In the genomic region with DNA sequence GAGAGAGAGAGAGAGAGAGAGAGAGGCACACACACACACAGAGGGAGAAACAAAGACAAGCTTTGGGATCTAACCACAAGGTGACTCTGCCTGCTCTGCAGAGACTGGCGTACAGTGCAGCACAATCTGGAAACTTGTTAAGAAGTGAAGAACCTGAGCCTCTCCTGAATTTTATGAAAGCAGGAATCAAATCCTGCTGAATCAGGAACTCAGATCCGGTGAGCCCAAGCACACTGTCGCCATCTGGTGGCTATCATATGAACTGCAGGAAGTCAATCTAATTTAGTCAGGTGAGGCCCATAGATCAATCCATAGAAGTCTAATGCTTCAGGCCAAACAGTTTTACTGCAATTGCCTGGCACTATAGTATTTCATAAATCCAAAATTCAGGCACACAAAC, we compare ENCODE assay signal across 9 mouse cellular contexts. TPM values are rescaled to one million over a fixed set of nuclear protein-coding genes. Genes with fewer than 3 reads are reported as not detected.
DNase-seq lines count a peak whose midpoint lies in the region; ATAC-seq and TF ChIP-seq lines count a peak whose summit lies in the region.
"Had no signal": no experiment of that assay in that cellular context is flagged by ENCODE, and none has a peak within 500 bp of the region (broad histone marks: within the 10 kb centered on the region; RNA-seq: fewer than 3 reads in every experiment).

No protein-coding gene starts in this region.

- H3K4me1 ChIP-seq in cortical plate, adult 2 months (ENCODE audit: control insufficient read depth, insufficient read depth, low read length): no peaks in the 10 kb centered on the region
- H3K4me1 ChIP-seq in liver, postnatal 0 days (ENCODE audit: insufficient read depth): no peaks in the 10 kb centered on the region
- H3K4me1 ChIP-seq: liver, embryonic 13.5 days had no signal

- no peaks in the 10 kb centered on the region for H3K9me3 ChIP-seq in liver, postnatal 0 days (ENCODE audit: low read length)
- H3K9me3 ChIP-seq: liver, embryonic 13.5 days had no signal

- H3K4me3 ChIP-seq in cortical plate, adult 2 months (ENCODE audit: insufficient read depth, low read length): no peak overlapping the region
- no peak overlapping the region for H3K4me3 ChIP-seq in liver, postnatal 0 days (ENCODE audit: low read depth, low read length)
- H3K4me3 ChIP-seq: liver, embryonic 13.5 days had no signal

- DNase-seq in adrenal gland, adult 18-20 months (ENCODE audit: low spot score in 2 of 2): peak; percentile 35 to 51
- no peak for DNase-seq in adrenal gland, adult 8-10 months
- DNase-seq in spleen, postnatal 10 days (ENCODE audit: low spot score in 2 of 2): peak; percentile 15 to 53
- DNase-seq in spleen, postnatal 36 days (ENCODE audit: low spot score in 2 of 2): no peak
- peak; percentile 51 for DNase-seq in induced T-regulatory cell, adult 2 months (ENCODE audit: low read depth)
- DNase-seq in liver, postnatal 0 days: peak; percentile 45
- DNase-seq in right cerebral cortex, postnatal 25 days: peak; percentile 38
- DNase-seq: liver, embryonic 13.5 days had no signal

- TF ChIP-seq POLR2A in cortical plate, adult 2 months (IDR thresholded peaks at IDR 0.05; ENCODE audit: extremely low read depth, insufficient read depth, low read length): no peak

- no peaks in the 10 kb centered on the region for H3K36me3 ChIP-seq in liver, postnatal 0 days (replicated peaks; ENCODE audit: insufficient read depth, low read length)
- H3K36me3 ChIP-seq: liver, embryonic 13.5 days had no signal

- H3K27me3 ChIP-seq in liver, postnatal 0 days (ENCODE audit: insufficient read depth, low read length): no peaks in the 10 kb centered on the region
- H3K27me3 ChIP-seq: liver, embryonic 13.5 days had no signal

- H3K27ac ChIP-seq in cortical plate, adult 2 months (ENCODE audit: insufficient read depth, low read length): no peak overlapping the region
- H3K27ac ChIP-seq in liver, postnatal 0 days (ENCODE audit: low read depth): no peak overlapping the region
- H3K27ac ChIP-seq: liver, embryonic 13.5 days had no signal

- H3K4me2 ChIP-seq in liver, postnatal 0 days (ENCODE audit: low read depth, low read length): no peak overlapping the region
- H3K4me2 ChIP-seq: liver, embryonic 13.5 days had no signal

- TF ChIP-seq CTCF in cortical plate, adult 2 months (IDR thresholded peaks at IDR 0.05; ENCODE audit: extremely low read depth, insufficient read depth, low read length): peak; percentile 86
- TF ChIP-seq CTCF in liver, postnatal 0 days (IDR thresholded peaks at IDR 0.05; ENCODE audit: low read depth): peak; percentile 90

- H3K9ac ChIP-seq in liver, postnatal 0 days (replicated peaks): no peak overlapping the region
- H3K9ac ChIP-seq: liver, embryonic 13.5 days had no signal

- no peak for ATAC-seq in liver, postnatal 0 days

- 28% methylated on average over 3 of the region's 3 CpGs for WGBS in liver, postnatal 0 days (ENCODE audit: insufficient replicate concordance)

- TF ChIP-seq EP300 in liver, postnatal 0 days (IDR thresholded peaks at IDR 0.05; ENCODE audit: low read depth): no peak

RNA-seq across cellular contexts. Expression of gene Clca1, which starts 5.8 kb away (rescaled TPM):
- total RNA-seq in adrenal gland, adult 18-20 months (2021): not detected
- not detected for total RNA-seq in adrenal gland, adult 8-10 months (2022)
- polyA plus RNA-seq in cortical plate, adult 2 months (2012; rRNA removed): not detected in 2 replicates
- not detected in 2 replicates for polyA plus RNA-seq in liver, postnatal 0 days (2015; fragmentation: Nextera tagmentation; extraction: Ambion mirVana)
- polyA plus RNA-seq: liver, embryonic 13.5 days had no signal

RNA-seq across cellular contexts. Expression of gene Clca4a, which starts 51.9 kb away (rescaled TPM):
- total RNA-seq in adrenal gland, adult 18-20 months (2021): not detected
- total RNA-seq in adrenal gland, adult 8-10 months (2022): not detected
- polyA plus RNA-seq in cortical plate, adult 2 months (2012; rRNA removed): not detected in 2 replicates
- polyA plus RNA-seq in liver, postnatal 0 days (2015; fragmentation: Nextera tagmentation; extraction: Ambion mirVana): not detected in 2 replicates
- polyA plus RNA-seq: liver, embryonic 13.5 days had no signal

Comparison
In these comparisons a context has a peak if more than half of its experiments do, and no peak if none do; other contexts are left out.
1. DNase-seq: peak in adrenal gland, adult 18-20 months (2 of 2), spleen, postnatal 10 days (2 of 2), induced T-regulatory cell, adult 2 months (single experiment), liver, postnatal 0 days (single experiment) and right cerebral cortex, postnatal 25 days (single experiment); none in adrenal gland, adult 8-10 months (single experiment) and spleen, postnatal 36 days (0 of 2).